Mouse (Mus musculus) lung, adult 2 months (tissue): Measurements from ENCODE around the gene Siah1b.

Experiments used
- CTCF ChIP-seq: fragments of 200-500 bp; IDR thresholded peaks from 2 replicates; pipeline ENCODE4 v1.5.1; 2011; ENCODE audit warnings: mild to moderate bottlenecking, low read length, control low read depth; ENCODE audit not compliant: insufficient read depth
- POLR2A ChIP-seq: fragments of 200-500 bp; IDR thresholded peaks from 2 replicates; pipeline ENCODE4 v1.6.1; 2011; ENCODE audit warnings: low read depth, mild to moderate bottlenecking, control low read depth, low read length, borderline replicate concordance; ENCODE audit errors: extremely low read depth

- TF ChIP-seq POLR2A: no peak
- TF ChIP-seq CTCF: no peak
Observed at GRCm38 (mm10) chrX:164042069-164042468, 34.2 kb downstream of the Siah1b start.
